Mouse (Mus musculus): ENCODE results near the gene Sorcs3. TPM values are rescaled to one million over a fixed set of nuclear protein-coding genes. Genes with fewer than 3 reads are reported as not detected.

Sorcs3 gene
- polyA plus RNA-seq, 1 experiment from 2014 or later: 5.9 TPM

GRCm38 (mm10) chr19:48478864-48479263 lies 273.0 kb downstream of the Sorcs3 start:
- H3K27me3 ChIP-seq (ENCODE audit: control insufficient read depth, insufficient read depth, low read length): no peaks in the 10 kb centered on the region
- no peaks in the 10 kb centered on the region for H3K9me3 ChIP-seq (ENCODE audit: control insufficient read depth, low read length)
- H3K9ac ChIP-seq (ENCODE audit: low read length): no peak overlapping the region
- no peak overlapping the region for H3K4me2 ChIP-seq (ENCODE audit: low read depth)
- no peak overlapping the region for H3K27ac ChIP-seq (ENCODE audit: low read depth, low read length)
- ATAC-seq (ENCODE audit: insufficient read depth, low FRiP score, low TSS enrichment) (no peak), DNase-seq (ENCODE audit: low spot score) (no peak)
- no peaks in the 10 kb centered on the region for H3K36me3 ChIP-seq (ENCODE audit: control insufficient read depth, insufficient read depth, low read length)
- no peaks in the 10 kb centered on the region for H3K4me1 ChIP-seq (ENCODE audit: control insufficient read depth, insufficient read depth, low read length)
- no peak overlapping the region for H3K4me3 ChIP-seq (ENCODE audit: low read depth, low read length)
- 51% methylated on average over 2 of the region's 2 CpGs for WGBS

DNA sequence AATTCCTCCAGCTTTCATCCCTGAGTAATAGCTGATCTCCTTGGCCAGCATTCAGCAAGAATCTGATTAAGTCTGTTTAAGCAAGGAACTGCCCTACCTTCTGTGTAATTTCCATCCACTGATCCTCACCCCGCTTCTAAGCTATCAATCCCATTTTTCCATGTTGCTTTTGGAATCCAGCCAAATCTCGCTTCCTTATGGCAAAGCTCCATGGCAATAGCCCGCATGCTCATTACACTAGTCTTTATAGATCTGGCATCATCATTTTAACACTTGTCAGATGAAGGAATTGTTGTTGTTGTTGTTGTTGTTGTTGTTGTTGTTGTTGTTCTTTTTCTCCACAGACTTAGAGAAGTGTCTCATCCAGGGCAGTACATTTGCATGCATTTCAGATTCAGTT lies 277.1 kb downstream of the Sorcs3 start:
- WGBS: 82% methylated on average over 3 of the region's 3 CpGs
- H3K4me3 ChIP-seq (ENCODE audit: low read depth, low read length): no peak overlapping the region
- ATAC-seq (ENCODE audit: insufficient read depth, low FRiP score, low TSS enrichment) (no peak), DNase-seq (ENCODE audit: low spot score) (no peak)
- no peak overlapping the region for H3K9ac ChIP-seq (ENCODE audit: low read length)
- no peaks in the 10 kb centered on the region for H3K36me3 ChIP-seq (ENCODE audit: control insufficient read depth, insufficient read depth, low read length)
- no peaks in the 10 kb centered on the region for H3K9me3 ChIP-seq (ENCODE audit: control insufficient read depth, low read length)
- no peak overlapping the region for H3K4me2 ChIP-seq (ENCODE audit: low read depth)
- H3K27me3 ChIP-seq (ENCODE audit: control insufficient read depth, insufficient read depth, low read length): no peaks in the 10 kb centered on the region
- no peaks in the 10 kb centered on the region for H3K4me1 ChIP-seq (ENCODE audit: control insufficient read depth, insufficient read depth, low read length)
- H3K27ac ChIP-seq (ENCODE audit: low read depth, low read length): no peak overlapping the region

GRCm38 (mm10) chr19:48491111-48491510 lies 285.3 kb downstream of the Sorcs3 start:
- ATAC-seq (ENCODE audit: insufficient read depth, low FRiP score, low TSS enrichment): no peak
- no peaks in the 10 kb centered on the region for H3K9me3 ChIP-seq (ENCODE audit: control insufficient read depth, low read length)
- no peaks in the 10 kb centered on the region for H3K4me1 ChIP-seq (ENCODE audit: control insufficient read depth, insufficient read depth, low read length)
- H3K4me3 ChIP-seq (ENCODE audit: low read depth, low read length): no peak overlapping the region
- DNase-seq (ENCODE audit: low spot score): no peak
- H3K9ac ChIP-seq (ENCODE audit: low read length): no peak overlapping the region
- 42% methylated on average over 3 of the region's 3 CpGs for WGBS
- H3K27ac ChIP-seq (ENCODE audit: low read depth, low read length): no peak overlapping the region
- no peaks in the 10 kb centered on the region for H3K36me3 ChIP-seq (ENCODE audit: control insufficient read depth, insufficient read depth, low read length)
- no peaks in the 10 kb centered on the region for H3K27me3 ChIP-seq (ENCODE audit: control insufficient read depth, insufficient read depth, low read length)
- no peak overlapping the region for H3K4me2 ChIP-seq (ENCODE audit: low read depth)

- no peak for DNase-seq (ENCODE audit: low spot score)
- Histone ChIP-seq H3K4me1 (ENCODE audit: control insufficient read depth, insufficient read depth, low read length) (no peaks in the 10 kb centered on the region), H3K27me3 (ENCODE audit: control insufficient read depth, insufficient read depth, low read length) (no peaks in the 10 kb centered on the region), H3K36me3 (ENCODE audit: control insufficient read depth, insufficient read depth, low read length) (no peaks in the 10 kb centered on the region), H3K9ac (ENCODE audit: low read length) (no peak overlapping the region), H3K4me3 (ENCODE audit: low read depth, low read length) (no peak overlapping the region), H3K9me3 (ENCODE audit: control insufficient read depth, low read length) (no peaks in the 10 kb centered on the region), H3K27ac (ENCODE audit: low read depth, low read length) (no peak overlapping the region), H3K4me2 (ENCODE audit: low read depth) (no peak overlapping the region)
- 61% methylated on average over 2 of the region's 2 CpGs for WGBS
- no peak for ATAC-seq (ENCODE audit: insufficient read depth, low FRiP score, low TSS enrichment)
Measured at GRCm38 (mm10) chr19:48503896-48504620, 298.2 kb downstream of the Sorcs3 start.

DNA sequence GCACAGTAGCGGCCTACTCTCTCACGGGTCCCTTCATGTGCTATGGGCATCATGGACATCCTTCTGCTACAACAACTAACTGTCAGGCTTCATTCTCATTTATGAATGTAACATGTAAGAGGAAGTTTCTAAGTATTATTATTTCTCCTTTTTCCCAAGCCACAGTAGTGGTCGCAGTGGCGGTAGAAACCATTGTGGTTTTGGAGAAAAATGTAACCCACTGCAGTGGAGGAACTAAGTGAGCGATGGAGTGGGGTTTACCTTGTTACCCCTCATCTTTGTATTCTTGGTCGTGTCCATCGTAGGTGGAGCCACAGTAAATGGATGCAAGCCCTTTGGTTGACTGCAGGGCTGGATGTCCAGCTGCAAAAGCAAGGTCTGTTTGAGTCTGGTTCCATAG lies 318.0 kb downstream of the Sorcs3 start:
- Histone ChIP-seq H3K9ac (ENCODE audit: low read length) (no peak overlapping the region), H3K9me3 (ENCODE audit: control insufficient read depth, low read length) (no peaks in the 10 kb centered on the region), H3K4me3 (ENCODE audit: low read depth, low read length) (no peak overlapping the region), H3K4me1 (ENCODE audit: control insufficient read depth, insufficient read depth, low read length) (0 out of 2 replicates have a peak, but pooled peaks cover 2% of the 10 kb centered on the region), H3K36me3 (ENCODE audit: control insufficient read depth, insufficient read depth, low read length) (no peaks in the 10 kb centered on the region), H3K27ac (ENCODE audit: low read depth, low read length) (no peak overlapping the region), H3K27me3 (ENCODE audit: control insufficient read depth, insufficient read depth, low read length) (no peaks in the 10 kb centered on the region), H3K4me2 (ENCODE audit: low read depth) (no peak overlapping the region)
- DNase-seq (ENCODE audit: low spot score): no peak
- no peak for ATAC-seq (ENCODE audit: insufficient read depth, low FRiP score, low TSS enrichment)
- WGBS: 95% methylated on average over 7 of the region's 7 CpGs

DNA sequence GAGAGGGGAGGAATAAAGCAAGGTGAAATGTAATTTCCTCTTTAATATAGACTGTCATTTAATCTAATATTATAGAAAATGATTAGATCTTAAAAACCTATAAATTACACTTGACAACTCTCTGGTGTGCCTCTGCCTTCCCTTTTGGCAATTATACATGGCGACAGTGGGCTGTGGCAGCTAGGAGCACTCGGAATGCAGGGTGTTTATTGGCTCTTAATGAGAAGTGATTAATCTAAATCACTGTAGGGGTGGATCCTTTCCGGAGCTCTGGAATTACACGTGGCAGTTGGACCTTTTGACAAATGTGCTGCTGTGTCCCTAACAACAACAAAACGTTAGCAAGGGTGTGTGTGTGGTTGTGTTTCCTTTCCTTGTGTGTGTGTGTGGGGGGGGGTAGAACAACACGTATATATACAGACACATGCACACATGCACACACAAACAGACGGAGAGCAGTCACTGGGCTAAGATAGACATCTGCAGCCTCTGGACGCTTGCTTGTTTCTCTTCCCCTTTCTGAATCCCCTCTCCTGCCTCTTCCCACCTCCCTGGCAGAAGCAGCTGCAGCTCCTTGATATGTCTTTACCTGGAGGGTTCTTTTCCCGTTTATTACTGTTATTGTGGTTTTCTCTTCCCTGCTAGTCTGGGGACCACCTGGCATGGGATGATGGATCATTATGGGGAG lies 318.8 kb downstream of the Sorcs3 start:
- DNase-seq (ENCODE audit: low spot score) (no peak), ATAC-seq (ENCODE audit: insufficient read depth, low FRiP score, low TSS enrichment) (no peak)
- Histone ChIP-seq H3K9me3 (ENCODE audit: control insufficient read depth, low read length) (no peaks in the 10 kb centered on the region), H3K4me1 (ENCODE audit: control insufficient read depth, insufficient read depth, low read length) (0 out of 2 replicates have a peak, but pooled peaks cover 2% of the 10 kb centered on the region), H3K27ac (ENCODE audit: low read depth, low read length) (no peak overlapping the region), H3K4me3 (ENCODE audit: low read depth, low read length) (no peak overlapping the region), H3K9ac (ENCODE audit: low read length) (no peak overlapping the region), H3K4me2 (ENCODE audit: low read depth) (no peak overlapping the region), H3K27me3 (ENCODE audit: control insufficient read depth, insufficient read depth, low read length) (no peaks in the 10 kb centered on the region), H3K36me3 (ENCODE audit: control insufficient read depth, insufficient read depth, low read length) (no peaks in the 10 kb centered on the region)
- 37% methylated on average over 9 of the region's 9 CpGs for WGBS

- WGBS: 90% methylated on average over 4 of the region's 4 CpGs
- no peak for DNase-seq (ENCODE audit: low spot score)
- H3K9ac ChIP-seq (ENCODE audit: low read length): no peak overlapping the region
Measured at GRCm38 (mm10) chr19:48533582-48533981, 327.8 kb downstream of the Sorcs3 start.

DNA sequence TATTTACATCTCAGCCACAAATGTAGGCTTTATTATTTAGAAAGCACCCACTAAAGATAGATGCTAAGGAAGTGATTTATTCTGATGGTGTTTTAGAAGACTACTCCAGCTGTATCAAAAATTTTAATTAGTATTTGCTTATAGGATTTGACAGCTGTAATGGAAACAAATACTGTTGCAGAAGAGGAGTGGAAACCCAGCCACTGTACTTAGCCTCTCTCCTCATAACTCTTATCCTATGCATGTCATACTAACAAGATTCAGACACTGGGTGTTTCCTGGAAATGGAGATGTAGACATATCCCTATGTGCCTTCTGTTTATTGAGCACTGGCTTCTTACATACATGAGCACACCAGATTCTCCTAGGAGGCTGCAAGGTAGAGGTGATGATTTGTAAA lies 338.5 kb downstream of the Sorcs3 start:
- Histone ChIP-seq H3K9ac (ENCODE audit: low read length) (no peak overlapping the region), H3K4me1 (ENCODE audit: control insufficient read depth, insufficient read depth, low read length) (no peaks in the 10 kb centered on the region), H3K4me2 (ENCODE audit: low read depth) (no peak overlapping the region), H3K36me3 (ENCODE audit: control insufficient read depth, insufficient read depth, low read length) (no peaks in the 10 kb centered on the region), H3K27ac (ENCODE audit: low read depth, low read length) (no peak overlapping the region), H3K4me3 (ENCODE audit: low read depth, low read length) (no peak overlapping the region), H3K9me3 (ENCODE audit: control insufficient read depth, low read length) (no peaks in the 10 kb centered on the region), H3K27me3 (ENCODE audit: control insufficient read depth, insufficient read depth, low read length) (no peaks in the 10 kb centered on the region)
- ATAC-seq (ENCODE audit: insufficient read depth, low FRiP score, low TSS enrichment): no peak
- no peak for DNase-seq (ENCODE audit: low spot score)

More at GRCm38 (mm10) chr19:48533582-48533981, 327.8 kb downstream of the Sorcs3 start:
- H3K4me1 ChIP-seq (ENCODE audit: control insufficient read depth, insufficient read depth, low read length): no peaks in the 10 kb centered on the region
- H3K4me3 ChIP-seq (ENCODE audit: low read depth, low read length): no peak overlapping the region
- no peaks in the 10 kb centered on the region for H3K9me3 ChIP-seq (ENCODE audit: control insufficient read depth, low read length)
- H3K36me3 ChIP-seq (ENCODE audit: control insufficient read depth, insufficient read depth, low read length): no peaks in the 10 kb centered on the region
- no peak overlapping the region for H3K4me2 ChIP-seq (ENCODE audit: low read depth)
- H3K27ac ChIP-seq (ENCODE audit: low read depth, low read length): no peak overlapping the region
- no peaks in the 10 kb centered on the region for H3K27me3 ChIP-seq (ENCODE audit: control insufficient read depth, insufficient read depth, low read length)
- no peak for ATAC-seq (ENCODE audit: insufficient read depth, low FRiP score, low TSS enrichment)
